Mouse (Mus musculus): ENCODE measurements around the gene Afm. TPM values are rescaled to one million over a fixed set of nuclear protein-coding genes. Genes with fewer than 3 reads are reported as not detected.
A peak's percentile ranks its signal among the peaks of the same experiment; 100 is the strongest.

Gene Afm
- polyA plus RNA-seq, 1 experiment from 2014 or later, result 3.1 TPM

- Histone ChIP-seq H3K9me3 (no peaks in the 10 kb centered on the region), H3K4me3 (no peak overlapping the region), H3K27me3 (ENCODE audit: insufficient read depth, poor library complexity, severe bottlenecking) (no peaks in the 10 kb centered on the region), H3K27ac (no peak overlapping the region), H3K36me3 (no peaks in the 10 kb centered on the region), H3K4me1 (0 out of 2 replicates have a peak, but pooled peaks cover 4% of the 10 kb centered on the region)
- WGBS, result 3% methylated on average over 6 of the region's 6 CpGs
- DNase-seq (ENCODE audit: low spot score), result peak; percentile 83
Observed at GRCm38 (mm10) chr5:90500714-90501113, 18.0 kb upstream of the Afm start.

DNA sequence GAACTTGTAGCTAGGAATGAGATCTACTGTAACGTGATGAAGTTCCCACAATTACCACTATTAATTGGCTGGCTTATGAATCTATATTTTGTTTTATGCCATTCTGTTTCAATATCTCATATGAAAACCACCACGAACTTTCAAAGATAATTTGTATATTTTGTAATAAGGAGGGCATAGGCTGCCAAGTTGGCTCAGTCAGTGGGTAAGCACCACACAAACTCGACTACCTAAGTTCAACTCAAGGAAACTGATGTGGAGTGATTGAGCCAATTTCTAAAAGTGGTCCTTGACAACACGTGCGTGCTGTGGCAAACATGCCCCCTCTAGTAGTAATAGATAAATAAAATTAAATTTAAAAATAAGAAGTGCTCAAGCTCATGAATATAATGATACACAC, 17.0 kb upstream of the Afm start:
- no peak overlapping the region for H3K27ac ChIP-seq

DNA sequence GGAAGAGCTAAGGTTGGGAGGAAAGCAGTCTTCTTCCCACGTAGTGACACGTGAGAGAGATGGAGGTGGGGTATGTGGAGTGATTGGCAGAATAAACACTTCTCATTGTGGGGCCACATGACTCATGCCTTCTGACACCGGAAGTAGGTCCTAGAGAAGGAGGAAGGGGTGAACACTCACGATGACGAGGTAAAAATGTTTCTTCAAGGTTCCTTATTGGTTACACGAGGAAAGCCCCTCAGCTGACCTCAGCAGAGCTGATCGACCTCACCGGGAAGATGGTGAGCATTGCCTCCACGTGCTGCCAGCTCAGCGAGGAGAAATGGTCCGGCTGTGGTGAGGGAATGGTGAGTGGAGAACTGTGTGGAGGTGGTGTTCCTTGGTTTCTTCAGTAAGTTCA, 14.0 kb upstream of the Afm start:
- Histone ChIP-seq H3K36me3 (no peaks in the 10 kb centered on the region), H3K27ac (no peak overlapping the region), H3K9me3 (no peaks in the 10 kb centered on the region), H3K4me1 (no peaks in the 10 kb centered on the region), H3K4me3 (no peak overlapping the region), H3K27me3 (ENCODE audit: insufficient read depth, poor library complexity, severe bottlenecking) (no peaks in the 10 kb centered on the region)
- no peak for DNase-seq (ENCODE audit: low spot score)
- 75% methylated on average over 11 of the region's 11 CpGs for WGBS

More for the DNA sequence above, 17.0 kb upstream of the Afm start:
- Histone ChIP-seq H3K4me3 (no peak overlapping the region), H3K27me3 (ENCODE audit: insufficient read depth, poor library complexity, severe bottlenecking) (no peaks in the 10 kb centered on the region), H3K36me3 (no peaks in the 10 kb centered on the region), H3K9me3 (no peaks in the 10 kb centered on the region), H3K4me1 (0 out of 2 replicates have a peak, but pooled peaks cover 4% of the 10 kb centered on the region)
- DNase-seq (ENCODE audit: low spot score), result no peak
- 81% methylated on average over 5 of the region's 5 CpGs for WGBS

DNA sequence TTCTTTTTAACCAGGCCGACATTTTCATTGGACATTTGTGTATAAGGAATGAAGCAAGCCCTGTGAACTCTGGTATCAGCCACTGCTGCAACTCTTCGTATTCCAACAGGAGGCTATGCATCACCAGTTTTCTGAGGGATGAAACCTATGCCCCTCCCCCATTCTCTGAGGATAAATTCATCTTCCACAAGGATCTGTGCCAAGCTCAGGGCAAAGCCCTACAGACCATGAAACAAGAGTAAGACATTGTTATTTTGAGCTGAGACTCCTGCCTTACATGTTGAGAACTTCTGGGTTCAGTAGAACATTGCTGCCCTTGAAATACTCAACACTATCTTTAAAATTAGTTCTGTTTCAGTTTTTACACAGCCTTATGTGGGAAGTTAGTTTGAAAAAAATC, 12.2 kb upstream of the Afm start:
- no peak for DNase-seq (ENCODE audit: low spot score)
- Histone ChIP-seq H3K27me3 (ENCODE audit: insufficient read depth, poor library complexity, severe bottlenecking) (no peaks in the 10 kb centered on the region), H3K36me3 (no peaks in the 10 kb centered on the region), H3K4me3 (no peak overlapping the region), H3K4me1 (no peaks in the 10 kb centered on the region), H3K9me3 (no peaks in the 10 kb centered on the region), H3K27ac (no peak overlapping the region)
- WGBS, result 66% methylated on average over 2 of the region's 2 CpGs

GRCm38 (mm10) chr5:90507411-90507949, 11.3 kb upstream of the Afm start:
- H3K27ac ChIP-seq, result no peak overlapping the region
- no peak for DNase-seq (ENCODE audit: low spot score)
- H3K4me3 ChIP-seq, result no peak overlapping the region
- H3K27me3 ChIP-seq (ENCODE audit: insufficient read depth, poor library complexity, severe bottlenecking), result no peaks in the 10 kb centered on the region
- no peaks in the 10 kb centered on the region for H3K36me3 ChIP-seq
- H3K4me1 ChIP-seq, result no peaks in the 10 kb centered on the region
- H3K9me3 ChIP-seq, result no peaks in the 10 kb centered on the region
- 56% methylated on average over 13 of the region's 13 CpGs for WGBS

DNA sequence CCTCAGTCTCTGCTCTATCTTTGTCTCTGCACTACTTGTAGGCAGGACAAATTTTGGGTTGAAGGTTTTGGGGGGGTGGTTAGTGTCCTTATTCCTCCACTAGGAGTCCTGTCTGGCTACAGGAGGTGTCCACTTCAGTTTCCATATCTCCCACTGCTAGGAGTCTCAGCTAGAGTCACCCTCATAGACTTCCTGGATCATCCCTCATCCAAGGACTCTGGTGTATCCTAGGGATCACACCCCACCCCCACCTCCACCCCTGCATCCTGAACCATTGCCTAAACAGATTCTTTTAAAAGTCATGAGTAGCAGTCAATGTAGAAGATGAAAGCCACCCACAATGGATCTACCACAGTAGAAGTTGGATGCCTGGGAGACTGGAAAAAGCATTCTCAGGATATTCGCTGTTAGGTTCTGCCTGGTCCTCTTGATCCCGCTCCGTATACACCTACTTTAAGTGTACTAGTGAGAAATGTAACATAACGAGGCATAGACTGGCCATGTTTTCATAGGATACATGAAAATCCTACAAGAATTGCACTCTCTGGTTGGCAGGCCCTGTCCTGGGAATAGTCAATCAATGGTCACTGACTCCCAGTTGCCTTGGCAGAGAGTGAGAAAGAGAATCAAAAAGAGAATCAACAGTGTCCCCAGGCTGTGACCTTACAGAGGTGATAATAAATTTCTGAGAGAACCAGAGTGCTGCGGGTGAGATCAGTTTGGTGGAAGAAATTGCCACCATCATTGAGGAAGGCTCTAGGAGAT, 8.7 kb upstream of the Afm start:
- no peak overlapping the region for H3K4me3 ChIP-seq
- no peak overlapping the region for H3K27ac ChIP-seq
- H3K4me1 ChIP-seq, result no peaks in the 10 kb centered on the region
- no peak for DNase-seq (ENCODE audit: low spot score)
- no peaks in the 10 kb centered on the region for H3K9me3 ChIP-seq
- no peaks in the 10 kb centered on the region for H3K27me3 ChIP-seq (ENCODE audit: insufficient read depth, poor library complexity, severe bottlenecking)
- 87% methylated on average over 5 of the region's 5 CpGs for WGBS
- no peaks in the 10 kb centered on the region for H3K36me3 ChIP-seq

- Histone ChIP-seq H3K9me3 (no peaks in the 10 kb centered on the region), H3K4me3 (no peak overlapping the region), H3K4me1 (no peaks in the 10 kb centered on the region), H3K36me3 (no peaks in the 10 kb centered on the region), H3K27ac (no peak overlapping the region), H3K27me3 (ENCODE audit: insufficient read depth, poor library complexity, severe bottlenecking) (no peaks in the 10 kb centered on the region)
- WGBS, result 79% methylated on average over 6 of the region's 6 CpGs
- no peak for DNase-seq (ENCODE audit: low spot score)
Observed at GRCm38 (mm10) chr5:90512288-90512955, 6.3 kb upstream of the Afm start.

- H3K27ac ChIP-seq, result no peak overlapping the region
- H3K4me3 ChIP-seq, result no peak overlapping the region
- no peaks in the 10 kb centered on the region for H3K27me3 ChIP-seq (ENCODE audit: insufficient read depth, poor library complexity, severe bottlenecking)
- WGBS, result 80% methylated on average over 6 of the region's 6 CpGs
- no peaks in the 10 kb centered on the region for H3K4me1 ChIP-seq
- no peaks in the 10 kb centered on the region for H3K36me3 ChIP-seq
- no peak for DNase-seq (ENCODE audit: low spot score)
- no peaks in the 10 kb centered on the region for H3K9me3 ChIP-seq
Observed at GRCm38 (mm10) chr5:90515561-90515960, 3.2 kb upstream of the Afm start.

DNA sequence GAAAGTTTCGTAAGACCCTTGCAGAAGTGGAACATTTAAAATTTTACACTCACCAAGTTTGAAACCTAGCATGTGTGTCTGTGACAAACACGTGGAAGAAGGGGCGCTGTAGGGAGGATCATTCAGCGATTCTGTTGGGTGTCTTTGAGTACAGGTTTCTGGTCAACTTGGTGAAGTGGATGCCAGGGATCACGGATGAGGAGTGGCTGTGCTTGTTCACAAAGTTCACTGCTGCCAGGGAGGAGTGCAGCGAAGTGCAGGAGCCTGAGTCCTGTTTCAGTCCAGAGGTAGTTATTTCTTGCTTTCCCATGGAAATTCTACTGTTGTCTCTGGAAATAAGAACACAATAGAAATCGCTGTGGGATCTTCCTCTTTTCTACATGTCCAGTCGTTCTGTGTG, 32.5 kb downstream of the Afm start:
- Histone ChIP-seq H3K9me3 (no peaks in the 10 kb centered on the region), H3K27me3 (ENCODE audit: insufficient read depth, poor library complexity, severe bottlenecking) (no peaks in the 10 kb centered on the region), H3K4me1 (no peaks in the 10 kb centered on the region), H3K27ac (no peak overlapping the region), H3K4me3 (no peak overlapping the region), H3K36me3 (no peaks in the 10 kb centered on the region)
- 84% methylated on average over 8 of the region's 8 CpGs for whole genome bisulfite sequencing
- DNase-seq (ENCODE audit: low spot score), result no peak

GRCm38 (mm10) chr5:90556052-90556451, 37.3 kb downstream of the Afm start:
- H3K4me3 ChIP-seq, result no peak overlapping the region
- 81% methylated on average over 3 of the region's 3 CpGs for WGBS
- no peak overlapping the region for H3K27ac ChIP-seq
- peak; percentile 51 for DNase-seq (ENCODE audit: low spot score)
- H3K9me3 ChIP-seq, result no peaks in the 10 kb centered on the region
- H3K4me1 ChIP-seq, result no peaks in the 10 kb centered on the region
- no peaks in the 10 kb centered on the region for H3K36me3 ChIP-seq
- no peaks in the 10 kb centered on the region for H3K27me3 ChIP-seq (ENCODE audit: insufficient read depth, poor library complexity, severe bottlenecking)

- 83% methylated on average over 6 of the region's 6 CpGs for WGBS
- no peak within 1 kb of the TSS for H3K4me3 ChIP-seq
- no peaks in the 10 kb centered on the region for H3K9me3 ChIP-seq
- H3K27me3 ChIP-seq (ENCODE audit: insufficient read depth, poor library complexity, severe bottlenecking), result no peaks in the 10 kb centered on the region
- no peak for DNase-seq (ENCODE audit: low spot score)
- no peaks in the 10 kb centered on the region for H3K36me3 ChIP-seq
- H3K27ac ChIP-seq, result no peak within 1 kb of the TSS
- H3K4me1 ChIP-seq, result peaks cover 4% of the 10 kb centered on the region; the same call in 1 of the 2 replicates
Observed at GRCm38 (mm10) chr5:90560743-90561142, 42.0 kb downstream of the Afm start, which contains the start of gene 5830473C10Rik. 5830473C10Rik (plus strand) TSS chr5:90561107.

DNA sequence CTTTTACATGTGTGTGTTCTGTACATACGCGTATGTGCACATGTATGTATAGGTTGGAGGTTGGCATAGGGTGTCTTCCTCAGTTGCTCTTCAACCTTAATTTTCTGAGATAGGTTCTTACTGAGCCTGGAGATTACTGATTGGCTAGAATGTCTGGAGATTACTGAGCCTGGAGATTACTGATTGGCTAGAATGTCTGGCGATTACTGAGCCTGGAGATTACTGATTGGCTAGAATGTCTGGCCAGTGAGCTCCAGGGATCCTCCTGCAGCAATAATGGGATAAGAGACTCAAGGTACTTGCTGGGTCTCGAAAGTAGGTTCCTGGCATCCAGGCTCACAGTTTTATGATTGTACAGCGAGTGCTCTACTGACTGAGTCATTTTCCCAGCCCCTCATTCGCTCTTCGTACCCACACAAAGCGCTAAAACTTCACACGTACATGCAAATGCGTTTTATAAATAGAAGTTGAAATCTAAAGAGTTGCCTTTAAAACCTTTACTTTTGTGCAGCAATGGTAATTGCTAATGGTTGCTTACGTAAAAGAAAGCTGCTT, 43.1 kb downstream of the Afm start:
- Histone ChIP-seq H3K36me3 (no peaks in the 10 kb centered on the region), H3K4me3 (no peak overlapping the region), H3K4me1 (peaks cover 4% of the 10 kb centered on the region; the same call in 1 of the 2 replicates), H3K27ac (no peak overlapping the region), H3K9me3 (no peaks in the 10 kb centered on the region), H3K27me3 (ENCODE audit: insufficient read depth, poor library complexity, severe bottlenecking) (no peaks in the 10 kb centered on the region)
- peak; percentile 16 for DNase-seq (ENCODE audit: low spot score)
- 88% methylated on average over 11 of the region's 11 CpGs for WGBS

DNA sequence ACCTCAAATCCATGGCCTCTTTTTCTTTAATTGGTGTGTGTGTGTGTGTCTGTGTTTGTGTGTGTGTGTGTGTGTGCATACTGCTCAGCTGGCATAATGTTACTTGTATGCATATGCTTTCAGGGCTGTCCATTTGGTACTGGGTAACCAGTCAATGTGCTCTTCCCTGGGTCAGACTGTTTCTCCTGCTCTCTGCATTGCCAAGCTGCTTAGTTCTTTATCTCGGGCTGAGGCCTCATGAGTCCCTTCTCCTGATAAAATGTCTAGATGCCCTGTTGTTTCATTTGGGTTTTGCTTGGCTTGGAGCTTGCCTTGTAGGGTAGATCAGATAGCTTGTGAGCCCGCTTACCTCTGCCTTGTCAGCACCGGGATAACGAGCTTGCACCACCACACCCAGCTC, 44.1 kb downstream of the Afm start:
- H3K36me3 ChIP-seq, result no peaks in the 10 kb centered on the region
- peaks cover 6% of the 10 kb centered on the region; the same call in 1 of the 2 replicates for H3K4me1 ChIP-seq
- H3K27ac ChIP-seq, result no peak overlapping the region
- no peaks in the 10 kb centered on the region for H3K9me3 ChIP-seq
- WGBS, result 36% methylated on average over 4 of the region's 4 CpGs
- no peak for DNase-seq (ENCODE audit: low spot score)
- no peaks in the 10 kb centered on the region for H3K27me3 ChIP-seq (ENCODE audit: insufficient read depth, poor library complexity, severe bottlenecking)
- no peak overlapping the region for H3K4me3 ChIP-seq

Measured in heart, embryonic 10.5 days (tissue).